Mouse (Mus musculus) embryonic fibroblast, embryonic 13.5 days (primary cell): Measurements from ENCODE around the gene Ucp2.

ENCODE experiments used
- CTCF ChIP-seq: IDR thresholded peaks from 2 replicates; pipeline ENCODE4 v1.5.1; 2011; ENCODE audit warnings: mild to moderate bottlenecking, control low read depth, low read length, moderate library complexity, borderline replicate concordance; ENCODE audit not compliant: insufficient read depth
- POLR2A ChIP-seq: IDR thresholded peaks from 2 replicates; pipeline ENCODE4 v1.6.1; 2011; ENCODE audit warnings: low read depth, mild to moderate bottlenecking, control low read depth, low read length, moderate library complexity

DNA sequence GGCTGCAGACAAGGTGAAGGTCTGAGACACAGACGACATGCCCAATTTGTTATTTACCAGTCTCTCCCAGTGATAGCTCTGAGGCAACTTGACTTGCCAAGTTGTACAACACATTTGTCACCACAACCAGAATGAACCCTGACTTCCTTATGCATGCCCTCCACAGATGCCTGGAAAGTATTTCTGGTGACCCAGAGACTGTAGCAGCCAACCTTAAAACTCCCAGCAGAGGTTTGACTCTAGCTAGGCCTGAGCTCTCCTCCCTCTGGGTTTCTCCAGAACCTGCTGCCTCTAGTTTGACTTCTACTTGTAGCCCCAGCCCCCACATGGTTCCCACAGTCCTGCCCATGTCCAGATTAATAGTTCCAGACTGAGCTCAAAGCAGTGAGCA, 21.7 kb upstream of the Ucp2 start:
- TF ChIP-seq CTCF (no peak), POLR2A (no peak)
